Mouse (Mus musculus) neural tube, embryonic 12.5 days (tissue): Measurements from ENCODE around the gene Col15a1. TPM values are rescaled to one million over a fixed set of nuclear protein-coding genes. Genes with fewer than 3 reads are reported as not detected.

Experiments
- ATAC-seq: fragments of 200-750 bp; cut with Nextera tagmentation; 2 replicates; pipeline ENCODE4 v1.8.0; 2017; ENCODE audit warnings: low read depth, mild to moderate bottlenecking, moderate TSS enrichment, moderate library complexity; ENCODE audit not compliant: low FRiP score
- H3K27ac ChIP-seq: fragments of 300-500 bp; sonication (generic); 2 replicates; pipeline ENCODE4 v1.5.1; 2016
- H3K27me3 ChIP-seq: fragments of 300-500 bp; sonication (generic); replicated peaks from 2 replicates; pipeline ENCODE4 v1.6.1; 2016; ENCODE audit warnings: mild to moderate bottlenecking
- H3K36me3 ChIP-seq: fragments of 300-500 bp; sonication (generic); 2 replicates; pipeline ENCODE4 v1.6.1; 2016; ENCODE audit warnings: mild to moderate bottlenecking
- H3K4me1 ChIP-seq: fragments of 300-500 bp; sonication (generic); 2 replicates; pipeline ENCODE4 v1.6.1; 2016
- H3K4me2 ChIP-seq: fragments of 300-500 bp; sonication (generic); replicated peaks from 2 replicates; pipeline ENCODE4 v1.6.1; 2016; ENCODE audit warnings: mild to moderate bottlenecking
- H3K4me3 ChIP-seq: fragments of 300-500 bp; sonication (generic); 2 replicates; pipeline ENCODE4 v1.5.1; 2016
- H3K9ac ChIP-seq: fragments of 300-500 bp; sonication (generic); 2 replicates; pipeline ENCODE4 v1.6.1; 2016; ENCODE audit warnings: mild to moderate bottlenecking
- H3K9me3 ChIP-seq: fragments of 300-500 bp; sonication (generic); 2 replicates; pipeline ENCODE4 v1.6.1; 2016; ENCODE audit warnings: mild to moderate bottlenecking
- WGBS: fragments of 180-500 bp; shearing (Covaris S2); methylation state at CpG from one replicate; pipeline ENCODE4 v1.1.7; 2016; 5-methylcytosine and 5-hydroxymethylcytosine counted together
- polyA plus RNA-seq: library from polyadenylated mRNA; unstranded; fragments of >200 nt; fragmentation: Nextera tagmentation; extraction: Ambion mirVana; gene quantifications from 2 replicates; pipeline ENCODE4 v1.2.1, GENCODE M21; 2016

Col15a1 gene
- polyA plus RNA-seq, 1 experiment from 2014 or later = 5.6 TPM

DNA sequence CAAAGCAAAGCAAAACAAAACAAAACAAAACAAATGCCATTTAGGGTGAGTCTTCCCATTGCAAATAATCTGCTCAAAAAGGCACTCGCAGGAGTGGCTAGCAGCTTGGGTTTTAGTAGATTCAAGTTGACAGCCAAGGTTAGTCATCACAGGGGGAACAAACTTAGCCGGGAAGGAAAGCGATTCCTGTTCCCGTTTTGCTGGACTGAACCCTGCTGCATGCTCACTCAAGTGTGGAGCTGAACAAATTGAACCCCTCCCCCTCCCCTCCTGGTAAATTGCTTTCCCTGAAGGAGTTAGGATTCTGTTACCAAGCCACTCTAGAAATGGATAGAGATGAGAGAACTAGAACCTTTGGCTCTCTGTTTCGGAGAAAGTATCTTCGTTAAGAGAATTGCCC, 141.8 kb downstream of the Col15a1 start:
- no peak overlapping the region for H3K4me2 ChIP-seq
- ATAC-seq = no peak
- 31% methylated on average over 6 of the region's 6 CpGs for WGBS
- no peaks in the 10 kb centered on the region for H3K27me3 ChIP-seq
- H3K9me3 ChIP-seq = no peaks in the 10 kb centered on the region
- peaks cover 8% of the 10 kb centered on the region; the same call in 1 of the 2 replicates for H3K4me1 ChIP-seq
- no peak overlapping the region for H3K9ac ChIP-seq
- no peak overlapping the region for H3K27ac ChIP-seq
- H3K4me3 ChIP-seq = no peak overlapping the region
- no peaks in the 10 kb centered on the region for H3K36me3 ChIP-seq

DNA sequence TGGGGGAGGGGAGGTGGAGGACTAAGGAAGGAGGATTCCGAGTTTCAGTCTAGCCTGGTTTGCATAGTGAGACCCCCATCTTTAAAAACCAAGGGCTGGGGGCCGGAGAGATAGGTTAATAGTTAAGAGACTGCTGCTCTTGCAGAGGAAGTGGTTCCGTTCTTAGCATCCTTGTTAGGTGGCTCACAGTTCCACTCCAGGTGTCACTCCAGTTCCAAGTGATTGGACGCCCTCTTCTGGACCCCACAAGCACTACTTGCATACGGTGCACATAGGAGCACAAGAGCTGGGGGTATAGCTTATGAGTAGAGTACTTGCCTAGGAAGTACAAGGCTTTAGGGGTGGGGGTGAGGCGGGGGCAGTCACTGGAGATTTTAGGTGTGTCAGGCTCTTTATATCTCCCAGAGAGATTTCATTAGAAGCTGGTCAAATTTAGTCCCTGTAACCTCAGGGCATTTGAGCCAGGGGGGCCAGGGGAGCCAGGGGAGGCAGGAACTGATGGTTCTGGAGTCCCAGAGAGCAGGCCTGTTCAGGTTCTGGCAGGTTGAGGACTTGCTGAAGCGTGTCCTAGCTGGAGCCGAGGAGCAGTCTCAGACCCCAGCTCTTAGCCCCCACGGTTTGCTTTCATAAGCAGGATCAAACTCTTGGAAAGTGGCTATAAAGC, 143.6 kb downstream of the Col15a1 start:
- Histone ChIP-seq H3K4me2 (peak overlapping the region; percentile 93), H3K27ac (no peak overlapping the region), H3K4me1 (peaks cover 12% of the 10 kb centered on the region), H3K4me3 (peak overlapping the region; percentile 96; the same call in 1 of the 2 replicates), H3K27me3 (no peaks in the 10 kb centered on the region), H3K9me3 (no peaks in the 10 kb centered on the region), H3K9ac (no peak overlapping the region), H3K36me3 (no peaks in the 10 kb centered on the region)
- 18% methylated on average over 9 of the region's 9 CpGs for WGBS
- ATAC-seq = no peak

DNA sequence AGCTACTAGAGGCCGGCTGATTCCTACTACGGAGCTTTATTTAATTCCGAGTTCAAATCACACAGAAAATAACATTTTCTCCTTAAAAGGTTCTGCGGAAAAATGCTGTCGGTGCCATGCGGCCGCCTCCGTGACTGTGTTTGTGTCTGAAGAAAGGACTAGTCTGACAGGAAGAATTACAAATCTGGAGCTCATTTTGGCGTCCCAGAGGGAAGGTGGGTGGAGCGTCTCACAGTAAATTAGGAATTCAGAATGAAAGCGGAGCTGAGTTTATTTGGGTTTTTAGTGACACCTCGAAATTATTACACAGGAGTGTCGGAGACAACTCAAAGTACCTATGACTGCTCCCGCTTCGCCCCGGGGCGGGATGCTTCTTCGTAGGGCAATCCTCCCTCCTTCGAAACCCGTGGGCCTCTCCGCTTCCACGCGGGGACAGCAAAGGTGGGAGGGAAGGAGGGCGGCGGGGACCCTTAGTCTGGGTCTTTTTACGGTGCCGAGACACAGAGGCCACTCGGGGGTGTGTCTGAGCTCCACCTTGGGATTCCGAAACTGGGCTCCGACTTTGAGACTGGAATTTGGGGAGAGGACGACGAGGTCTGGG, 144.2 kb downstream of the Col15a1 start:
- under 1% methylated on average over 32 of the region's 32 CpGs for WGBS
- Histone ChIP-seq H3K4me2 (peak overlapping the region; percentile 93), H3K27me3 (no peaks in the 10 kb centered on the region), H3K4me1 (peaks cover 12% of the 10 kb centered on the region), H3K9me3 (no peaks in the 10 kb centered on the region), H3K36me3 (no peaks in the 10 kb centered on the region), H3K9ac (peak overlapping the region; percentile 62), H3K4me3 (peak overlapping the region; percentile 96), H3K27ac (no peak overlapping the region)
- ATAC-seq = peak; percentile 21

DNA sequence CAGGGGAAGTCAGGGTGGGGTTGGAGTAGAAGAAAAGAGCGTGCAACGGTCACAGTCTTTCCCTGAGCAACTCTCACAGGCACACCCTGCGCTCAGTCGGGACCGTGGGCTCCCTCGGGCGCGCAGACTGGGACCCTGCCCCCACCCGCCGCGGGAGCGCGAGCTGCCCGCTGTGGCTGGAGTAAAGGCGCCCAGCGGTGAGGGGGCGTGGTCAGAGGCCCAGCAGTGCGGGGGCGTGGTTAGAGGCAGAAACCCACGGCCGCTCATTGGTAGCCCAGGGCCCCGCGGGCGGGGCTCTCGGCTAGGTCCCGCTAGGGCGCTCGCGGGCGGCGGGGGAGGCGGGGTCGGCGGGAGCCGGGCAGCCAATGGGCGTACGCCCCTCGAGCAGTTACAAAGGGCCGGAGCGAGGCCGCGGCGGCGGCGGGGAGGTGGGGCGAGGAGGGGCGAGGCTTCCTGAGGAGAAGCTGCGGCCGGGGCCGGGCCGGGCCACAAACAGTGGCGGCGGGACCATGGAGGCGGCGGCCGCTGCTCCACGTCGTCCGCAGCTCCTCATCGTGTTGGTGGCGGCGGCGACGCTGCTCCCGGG, 144.9 kb downstream of the Col15a1 start, which contains the start of gene Tgfbr1:
Gene Tgfbr1 (plus strand): TSS at position 420 of the 586 bp plus-strand sequence.
- peak within 1 kb of the TSS; percentile 96 for H3K4me3 ChIP-seq
- H3K27ac ChIP-seq = peak within 1 kb of the TSS; percentile 93
- H3K4me1 ChIP-seq = peaks cover 12% of the 10 kb centered on the region
- whole genome bisulfite sequencing = under 1% methylated on average over 61 of the region's 65 CpGs
- peak; percentile 98 for ATAC-seq
- peak within 1 kb of the TSS; percentile 93 for H3K4me2 ChIP-seq
- no peaks in the 10 kb centered on the region for H3K36me3 ChIP-seq
- H3K9me3 ChIP-seq = no peaks in the 10 kb centered on the region
- H3K27me3 ChIP-seq = no peaks in the 10 kb centered on the region
- H3K9ac ChIP-seq = peak within 1 kb of the TSS; percentile 95

DNA sequence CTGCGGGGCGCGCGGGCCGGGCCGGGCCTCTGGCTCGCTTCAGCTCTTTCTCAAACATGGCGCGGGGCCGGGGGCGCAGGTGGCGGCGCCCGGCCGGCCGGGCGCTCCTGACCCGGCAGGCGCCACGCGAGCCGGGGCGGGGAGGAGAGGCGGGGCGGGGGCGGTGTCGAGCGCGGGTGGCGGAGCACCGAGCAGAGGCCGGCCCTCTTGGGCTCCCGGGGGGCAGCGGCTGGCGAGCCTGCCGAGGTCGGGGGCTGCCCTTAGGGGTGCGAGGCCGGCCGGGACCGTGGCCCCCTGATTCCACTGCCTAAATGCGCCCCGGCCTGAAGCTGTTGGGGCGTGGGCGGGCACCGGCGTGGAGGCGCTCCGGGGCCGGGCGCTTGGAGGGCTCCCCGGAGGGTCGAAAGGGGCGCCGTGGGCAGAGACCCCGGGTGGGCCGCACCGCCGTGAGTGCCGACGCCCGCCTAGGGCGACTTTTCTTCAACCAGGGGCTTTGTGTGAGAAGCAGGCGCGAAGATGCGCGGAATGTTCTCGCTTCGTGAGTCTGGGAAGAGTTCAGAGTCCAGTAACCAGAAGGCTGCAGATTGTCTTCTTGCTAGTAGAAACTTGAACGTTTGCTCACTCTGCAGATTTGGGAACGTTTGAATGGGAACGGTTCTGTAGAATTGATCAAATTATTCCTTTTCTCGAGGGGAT, 145.6 kb downstream of the Col15a1 start:
- peak; percentile 71 for ATAC-seq
- Histone ChIP-seq H3K36me3 (no peaks in the 10 kb centered on the region), H3K4me1 (peaks cover 12% of the 10 kb centered on the region), H3K4me3 (peak overlapping the region; percentile 96), H3K27me3 (no peaks in the 10 kb centered on the region), H3K9ac (peak overlapping the region; percentile 95), H3K27ac (peak overlapping the region; percentile 93), H3K9me3 (no peaks in the 10 kb centered on the region), H3K4me2 (peak overlapping the region; percentile 93)
- WGBS = under 1% methylated on average over 60 of the region's 73 CpGs

DNA sequence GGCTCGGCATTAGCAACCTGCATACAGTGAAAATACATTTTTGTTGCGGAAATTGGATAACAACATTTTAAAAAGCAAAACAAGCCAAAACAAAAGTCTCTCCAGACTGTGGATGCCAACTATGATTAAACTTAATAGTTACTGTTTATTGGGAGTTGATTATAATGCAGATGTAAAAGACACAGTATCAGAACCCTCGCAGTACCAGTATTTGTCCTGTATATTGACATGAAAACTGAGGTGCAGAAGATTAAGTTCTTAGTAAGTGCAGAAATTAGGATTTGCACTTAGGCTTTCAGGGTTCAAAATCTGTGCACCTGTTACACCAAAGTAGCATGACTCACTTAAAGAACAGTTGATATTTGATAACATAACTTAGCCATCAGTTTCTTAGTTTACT, 146.3 kb downstream of the Col15a1 start:
- no peaks in the 10 kb centered on the region for H3K9me3 ChIP-seq
- WGBS = 45% methylated on average over 3 of the region's 3 CpGs
- peaks cover 12% of the 10 kb centered on the region for H3K4me1 ChIP-seq
- H3K4me2 ChIP-seq = peak overlapping the region; percentile 93
- H3K27ac ChIP-seq = no peak overlapping the region
- H3K9ac ChIP-seq = peak overlapping the region; percentile 95
- H3K4me3 ChIP-seq = peak overlapping the region; percentile 96
- no peak for ATAC-seq
- no peaks in the 10 kb centered on the region for H3K36me3 ChIP-seq
- no peaks in the 10 kb centered on the region for H3K27me3 ChIP-seq

DNA sequence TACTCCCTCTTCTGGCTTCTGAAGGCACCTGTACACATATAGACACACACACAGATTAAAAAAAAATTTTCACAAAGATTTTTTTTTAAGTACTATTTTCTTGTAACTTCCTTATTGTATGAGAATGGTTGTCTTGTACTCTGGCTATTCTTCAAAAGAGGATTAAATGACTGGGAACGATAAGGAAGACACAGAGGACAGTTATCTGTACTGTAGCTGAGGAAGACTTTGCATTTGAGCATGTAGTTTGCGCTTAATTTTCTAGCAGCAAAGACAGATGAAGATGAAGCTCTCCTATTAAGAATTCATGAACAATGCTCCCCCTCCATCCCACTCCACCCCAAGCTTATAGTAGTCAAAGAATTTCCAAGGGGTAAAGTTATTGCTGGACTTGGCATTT, 154.7 kb downstream of the Col15a1 start:
- Histone ChIP-seq H3K27me3 (no peaks in the 10 kb centered on the region), H3K36me3 (no peaks in the 10 kb centered on the region), H3K4me2 (no peak overlapping the region), H3K4me1 (no peaks in the 10 kb centered on the region), H3K27ac (no peak overlapping the region), H3K4me3 (no peak overlapping the region), H3K9me3 (no peaks in the 10 kb centered on the region), H3K9ac (no peak overlapping the region)
- 93% methylated on average over 2 of the region's 2 CpGs for WGBS
- ATAC-seq = no peak

Other genes starting within 250 kb of the Col15a1 start
- gene Gabbr2, start 216.3 kb upstream of the Col15a1 start, polyA plus RNA-seq = 2.2 and 3.0 TPM in 2 replicates
- 5.3 TPM in 2 replicates for gene Anks6, start 150.7 kb upstream of the Col15a1 start, polyA plus RNA-seq
- 1.9 and 2.4 TPM in 2 replicates for gene Galnt12, start 116.3 kb upstream of the Col15a1 start, polyA plus RNA-seq
- gene Tgfbr1, start 145.1 kb downstream of the Col15a1 start, polyA plus RNA-seq = 82.8 and 85.4 TPM in 2 replicates